Mouse (Mus musculus): ENCODE measurements at regions not wholly inside any gene's neighbourhood (a gene's known extent, or its start where the extent isn't known, plus 50 kb on each side); places are given as distances from the start of the nearest gene placed in this dataset.

DNA sequence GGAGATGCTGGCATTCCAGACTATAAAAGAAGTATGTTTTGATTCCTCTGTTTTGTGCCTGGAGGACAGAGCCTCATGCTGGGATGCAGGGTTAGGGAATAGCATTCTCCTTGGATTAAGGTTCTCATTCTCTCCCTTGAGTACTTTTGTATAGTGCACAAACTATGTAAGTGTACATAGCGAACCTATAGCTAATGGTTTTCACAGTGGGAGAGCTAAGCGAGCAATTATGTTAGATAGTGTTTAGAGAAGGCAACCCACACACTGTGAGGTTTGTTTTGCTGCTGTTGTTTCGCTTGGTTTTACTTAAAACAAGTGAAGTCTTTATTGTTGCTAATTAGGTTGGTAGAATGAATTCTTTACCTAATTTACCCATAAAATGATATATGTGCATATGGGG lies 266.2 kb downstream of the 1700017N19Rik start:
- TF ChIP-seq CTCF (IDR thresholded peaks at IDR 0.05; ENCODE audit: low read depth) (no peak), EP300 (IDR thresholded peaks at IDR 0.05; ENCODE audit: low read depth) (no peak)
